Mouse (Mus musculus): ENCODE data around the gene Sirt1.
A peak's percentile ranks its signal among the peaks of the same experiment; 100 is the strongest.

The Sirt1 gene

DNA sequence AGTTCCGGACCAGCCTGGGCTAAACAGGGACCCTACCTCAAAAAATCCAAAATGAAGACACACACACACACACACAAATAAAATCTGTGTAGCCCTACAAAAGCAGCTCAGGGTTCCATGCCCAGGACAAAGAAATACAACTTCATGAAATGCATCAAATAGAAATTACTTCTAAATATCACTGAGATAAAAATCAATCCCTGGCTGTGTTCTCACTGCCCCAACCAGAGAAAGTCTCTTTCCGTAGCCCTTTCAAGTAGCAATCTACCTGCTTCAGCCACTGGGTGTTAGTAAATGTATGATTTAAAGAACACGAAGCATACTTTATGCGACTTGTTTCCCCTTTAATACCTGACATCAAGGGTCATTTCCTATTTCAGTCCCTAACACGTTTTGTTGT, 44.2 kb downstream of the Sirt1 start:
- no peak for DNase-seq (ENCODE audit: extremely low spot score, low read depth, low spot score)

- no peak for DNase-seq (ENCODE audit: extremely low spot score, low read depth, low spot score)
Observed at GRCm38 (mm10) chr10:63336901-63337300, 44.6 kb downstream of the Sirt1 start.

- DNase-seq (ENCODE audit: extremely low spot score, low read depth, low spot score), result no peak
Observed at GRCm38 (mm10) chr10:63327091-63327490, 54.4 kb downstream of the Sirt1 start.

GRCm38 (mm10) chr10:63313726-63314125, 67.8 kb downstream of the Sirt1 start:
- no peak for DNase-seq (ENCODE audit: extremely low spot score, low read depth, low spot score)

DNA sequence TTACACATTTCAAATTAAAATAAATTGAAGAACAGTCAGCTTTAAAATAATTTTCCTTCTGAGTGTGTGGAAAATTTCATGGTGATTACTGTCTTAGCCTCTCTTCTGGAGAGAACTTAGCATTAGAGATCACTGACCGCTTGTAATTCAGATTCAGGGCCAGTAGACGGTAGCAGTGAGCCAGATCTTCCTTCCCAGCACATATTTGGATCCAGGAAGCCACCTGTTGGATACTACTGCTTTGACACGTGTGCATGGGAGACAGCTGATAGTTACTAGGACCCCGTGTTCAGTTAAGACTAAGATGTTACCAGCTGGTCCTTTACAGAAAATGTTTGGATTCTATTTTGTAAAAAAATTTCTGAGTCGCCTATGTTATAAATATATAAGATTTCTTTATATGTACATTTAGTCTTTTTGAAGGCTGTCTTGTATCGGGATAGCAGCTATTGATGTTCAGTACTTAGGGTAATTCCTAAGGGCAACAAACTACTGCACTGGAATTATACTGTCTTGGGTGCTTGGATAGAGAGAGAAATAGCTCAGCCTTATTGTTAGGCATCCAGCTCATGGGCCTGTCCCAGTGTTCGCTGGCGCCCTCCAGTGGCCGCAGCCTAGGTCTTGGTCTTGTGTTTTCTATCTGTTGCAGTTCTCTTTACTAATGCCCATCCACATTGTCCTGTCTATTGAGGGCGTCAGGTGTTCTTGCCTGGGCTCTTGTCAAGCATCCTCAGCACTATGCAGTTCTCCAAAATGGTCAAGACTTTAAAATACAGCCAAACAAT, 72.7 kb downstream of the Sirt1 start:
- DNase-seq (ENCODE audit: extremely low spot score, low read depth, low spot score), result peak; percentile 37

- no peak for DNase-seq (ENCODE audit: extremely low spot score, low read depth, low spot score)
Observed at GRCm38 (mm10) chr10:63302356-63302755, 79.1 kb downstream of the Sirt1 start.

DNA sequence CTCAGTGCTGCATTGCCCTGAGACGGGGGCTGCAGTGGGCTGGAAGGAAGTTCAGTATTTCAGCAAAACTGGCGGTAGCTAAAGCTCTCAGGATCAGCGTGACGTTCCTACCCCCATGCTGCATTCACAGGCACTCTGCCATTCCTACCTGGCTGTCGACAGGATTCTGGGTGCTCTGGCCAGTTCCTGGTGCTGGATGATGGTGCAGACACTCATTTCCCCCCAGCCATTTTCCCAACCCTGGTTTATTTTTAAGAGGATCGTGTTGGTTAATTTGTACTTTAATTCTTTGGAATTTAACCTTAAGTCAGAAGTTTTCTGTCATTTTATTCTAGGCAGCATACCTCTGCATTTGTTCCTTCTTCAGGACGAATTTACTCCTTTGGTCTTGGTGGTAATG, 98.7 kb downstream of the Sirt1 start:
- DNase-seq (ENCODE audit: extremely low spot score, low read depth, low spot score), result no peak

GRCm38 (mm10) chr10:63282417-63282816, 99.1 kb downstream of the Sirt1 start:
- DNase-seq (ENCODE audit: extremely low spot score, low read depth, low spot score), result no peak

DNA sequence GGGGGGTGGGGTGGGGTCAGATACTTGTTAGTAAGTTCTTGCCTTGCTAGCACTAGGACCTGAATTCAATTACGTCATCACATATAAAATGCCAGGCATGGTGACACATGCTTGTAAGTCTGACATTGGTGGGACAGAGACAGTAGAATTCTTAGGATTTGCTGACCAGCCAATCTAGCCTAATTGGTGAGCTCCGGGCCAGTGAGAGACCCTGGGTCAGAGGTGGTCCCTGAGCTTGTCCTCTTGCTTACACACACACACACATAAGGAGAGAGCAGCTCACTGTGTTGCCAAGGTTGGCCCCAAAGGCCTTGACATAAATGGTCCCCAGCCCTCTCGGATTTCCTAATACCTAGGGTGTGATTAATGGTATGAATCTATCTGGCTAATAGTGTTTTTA, 101.7 kb downstream of the Sirt1 start:
- no peak for DNase-seq (ENCODE audit: extremely low spot score, low read depth, low spot score)

DNA sequence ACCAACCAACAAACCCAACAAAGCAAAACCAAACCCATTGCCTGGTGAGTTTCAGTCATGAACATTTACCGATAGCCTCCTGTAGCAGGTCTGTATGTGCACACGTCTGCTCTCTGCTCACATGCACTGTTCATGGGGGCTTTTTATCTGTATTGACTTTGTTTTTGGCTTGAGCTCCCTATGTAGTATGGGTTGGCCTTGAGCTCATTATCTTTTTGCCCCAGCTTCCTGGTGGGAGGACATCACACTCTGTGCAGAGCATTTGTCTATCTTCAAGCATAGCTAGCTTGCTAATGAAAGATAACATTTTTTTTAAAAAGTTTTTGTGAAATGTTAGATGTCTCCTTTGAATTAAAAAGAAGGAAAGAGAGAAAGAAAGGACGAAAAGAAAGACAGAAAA, 104.5 kb downstream of the Sirt1 start:
- DNase-seq (ENCODE audit: extremely low spot score, low read depth, low spot score), result no peak

DNA sequence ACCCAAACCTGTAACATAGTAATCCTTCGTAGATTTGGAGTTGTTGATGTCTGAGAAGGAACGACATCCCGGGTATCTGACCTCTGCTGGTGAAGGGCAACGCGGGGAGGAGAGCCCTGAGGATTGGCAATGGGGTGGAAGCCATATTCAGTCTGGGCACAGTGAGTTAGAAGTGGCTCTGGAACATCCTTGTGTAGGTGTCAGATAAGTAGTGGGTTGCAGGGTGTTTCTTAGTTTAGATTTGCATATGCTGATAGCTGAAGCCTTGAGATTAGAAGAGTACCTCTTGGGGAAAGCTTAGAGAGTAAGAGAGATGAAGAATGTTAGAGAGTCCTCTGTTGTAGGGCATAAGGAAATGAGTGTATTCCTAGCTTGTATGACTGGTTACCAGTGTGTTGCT, 108.6 kb downstream of the Sirt1 start:
- DNase-seq (ENCODE audit: extremely low spot score, low read depth, low spot score), result no peak

- DNase-seq (ENCODE audit: extremely low spot score, low read depth, low spot score), result no peak
Observed at GRCm38 (mm10) chr10:63272401-63272800, 109.1 kb downstream of the Sirt1 start.
